Mouse (Mus musculus): Measurements from ENCODE around the gene Foxo3. TPM values are rescaled to one million over a fixed set of nuclear protein-coding genes. Genes with fewer than 3 reads are reported as not detected.
A peak's percentile ranks its signal among the peaks of the same experiment; 100 is the strongest.

Foxo3 gene
- polyA plus RNA-seq, 1 experiment from 2014 or later: 5.0 TPM

GRCm38 (mm10) chr10:42178751-42179150 lies 97.8 kb downstream of the Foxo3 start:
- no peak overlapping the region for H3K9ac ChIP-seq (ENCODE audit: low read depth, low read length)
- WGBS: 89% methylated on average over 11 of the region's 11 CpGs
- no peaks in the 10 kb centered on the region for H3K36me3 ChIP-seq (ENCODE audit: control insufficient read depth, insufficient read depth, low read length)
- H3K4me1 ChIP-seq (replicated peaks; ENCODE audit: control insufficient read depth, insufficient read depth, low read length): no peaks in the 10 kb centered on the region
- H3K27ac ChIP-seq (ENCODE audit: low read depth, low read length): no peak overlapping the region
- ATAC-seq (ENCODE audit: low FRiP score) (no peak), DNase-seq (ENCODE audit: low spot score) (no peak)
- no peak overlapping the region for H3K4me3 ChIP-seq (ENCODE audit: low read depth, low read length)
- no peaks in the 10 kb centered on the region for H3K9me3 ChIP-seq (ENCODE audit: control insufficient read depth, low read length)
- no peak overlapping the region for H3K4me2 ChIP-seq (replicated peaks; ENCODE audit: low read depth, low read length)
- H3K27me3 ChIP-seq (ENCODE audit: control insufficient read depth, insufficient read depth, low read length): no peaks in the 10 kb centered on the region

- DNase-seq (ENCODE audit: low spot score): no peak
- 88% methylated on average over 16 of the region's 16 CpGs for WGBS
- no peak overlapping the region for H3K4me2 ChIP-seq (replicated peaks; ENCODE audit: low read depth, low read length)
- H3K27ac ChIP-seq (ENCODE audit: low read depth, low read length): no peak overlapping the region
- H3K27me3 ChIP-seq (ENCODE audit: control insufficient read depth, insufficient read depth, low read length): no peaks in the 10 kb centered on the region
- no peak overlapping the region for H3K9ac ChIP-seq (ENCODE audit: low read depth, low read length)
- H3K4me1 ChIP-seq (replicated peaks; ENCODE audit: control insufficient read depth, insufficient read depth, low read length): no peaks in the 10 kb centered on the region
- no peak for ATAC-seq (ENCODE audit: low FRiP score)
- no peak overlapping the region for H3K4me3 ChIP-seq (ENCODE audit: low read depth, low read length)
- H3K9me3 ChIP-seq (ENCODE audit: control insufficient read depth, low read length): no peaks in the 10 kb centered on the region
- no peaks in the 10 kb centered on the region for H3K36me3 ChIP-seq (ENCODE audit: control insufficient read depth, insufficient read depth, low read length)
Observed at GRCm38 (mm10) chr10:42177771-42178674, 98.5 kb downstream of the Foxo3 start.

- no peak for DNase-seq (ENCODE audit: low spot score)
- ATAC-seq (ENCODE audit: low FRiP score): no peak
- Histone ChIP-seq H3K4me1 (replicated peaks; ENCODE audit: control insufficient read depth, insufficient read depth, low read length) (no peaks in the 10 kb centered on the region), H3K27ac (ENCODE audit: low read depth, low read length) (no peak overlapping the region), H3K9ac (ENCODE audit: low read depth, low read length) (no peak overlapping the region), H3K9me3 (ENCODE audit: control insufficient read depth, low read length) (no peaks in the 10 kb centered on the region), H3K27me3 (ENCODE audit: control insufficient read depth, insufficient read depth, low read length) (no peaks in the 10 kb centered on the region), H3K36me3 (ENCODE audit: control insufficient read depth, insufficient read depth, low read length) (no peaks in the 10 kb centered on the region), H3K4me3 (ENCODE audit: low read depth, low read length) (no peak overlapping the region), H3K4me2 (replicated peaks; ENCODE audit: low read depth, low read length) (no peak overlapping the region)
- WGBS: 88% methylated on average over 5 of the region's 5 CpGs
Observed at GRCm38 (mm10) chr10:42174283-42174682, 102.3 kb downstream of the Foxo3 start.

- Histone ChIP-seq H3K4me2 (replicated peaks; ENCODE audit: low read depth, low read length) (no peak overlapping the region), H3K4me1 (replicated peaks; ENCODE audit: control insufficient read depth, insufficient read depth, low read length) (no peaks in the 10 kb centered on the region), H3K9me3 (ENCODE audit: control insufficient read depth, low read length) (no peaks in the 10 kb centered on the region), H3K9ac (ENCODE audit: low read depth, low read length) (no peak overlapping the region), H3K36me3 (ENCODE audit: control insufficient read depth, insufficient read depth, low read length) (no peaks in the 10 kb centered on the region), H3K27me3 (ENCODE audit: control insufficient read depth, insufficient read depth, low read length) (no peaks in the 10 kb centered on the region), H3K4me3 (ENCODE audit: low read depth, low read length) (no peak overlapping the region), H3K27ac (ENCODE audit: low read depth, low read length) (no peak overlapping the region)
- DNase-seq (ENCODE audit: low spot score) (no peak), ATAC-seq (ENCODE audit: low FRiP score) (no peak)
- WGBS: 93% methylated on average over 1 of the region's 1 CpGs
Observed at GRCm38 (mm10) chr10:42173839-42174238, 102.7 kb downstream of the Foxo3 start.

- no peak overlapping the region for H3K4me3 ChIP-seq (ENCODE audit: low read depth, low read length)
- DNase-seq (ENCODE audit: low spot score) (no peak), ATAC-seq (ENCODE audit: low FRiP score) (no peak)
- H3K27me3 ChIP-seq (ENCODE audit: control insufficient read depth, insufficient read depth, low read length): no peaks in the 10 kb centered on the region
- no peak overlapping the region for H3K9ac ChIP-seq (ENCODE audit: low read depth, low read length)
- no peaks in the 10 kb centered on the region for H3K9me3 ChIP-seq (ENCODE audit: control insufficient read depth, low read length)
- H3K4me1 ChIP-seq (replicated peaks; ENCODE audit: control insufficient read depth, insufficient read depth, low read length): no peaks in the 10 kb centered on the region
- 18% methylated on average over 5 of the region's 5 CpGs for WGBS
- H3K36me3 ChIP-seq (ENCODE audit: control insufficient read depth, insufficient read depth, low read length): no peaks in the 10 kb centered on the region
- H3K27ac ChIP-seq (ENCODE audit: low read depth, low read length): no peak overlapping the region
- no peak overlapping the region for H3K4me2 ChIP-seq (replicated peaks; ENCODE audit: low read depth, low read length)
Observed at GRCm38 (mm10) chr10:42170889-42171347, 105.6 kb downstream of the Foxo3 start.

GRCm38 (mm10) chr10:42170201-42170600 lies 106.4 kb downstream of the Foxo3 start:
- H3K27ac ChIP-seq (ENCODE audit: low read depth, low read length): no peak overlapping the region
- no peak overlapping the region for H3K9ac ChIP-seq (ENCODE audit: low read depth, low read length)
- 81% methylated on average over 5 of the region's 5 CpGs for WGBS
- no peaks in the 10 kb centered on the region for H3K9me3 ChIP-seq (ENCODE audit: control insufficient read depth, low read length)
- H3K4me1 ChIP-seq (replicated peaks; ENCODE audit: control insufficient read depth, insufficient read depth, low read length): no peaks in the 10 kb centered on the region
- no peaks in the 10 kb centered on the region for H3K36me3 ChIP-seq (ENCODE audit: control insufficient read depth, insufficient read depth, low read length)
- H3K4me3 ChIP-seq (ENCODE audit: low read depth, low read length): no peak overlapping the region
- H3K4me2 ChIP-seq (replicated peaks; ENCODE audit: low read depth, low read length): no peak overlapping the region
- H3K27me3 ChIP-seq (ENCODE audit: control insufficient read depth, insufficient read depth, low read length): no peaks in the 10 kb centered on the region
- DNase-seq (ENCODE audit: low spot score) (no peak), ATAC-seq (ENCODE audit: low FRiP score) (no peak)

- Histone ChIP-seq H3K4me1 (replicated peaks; ENCODE audit: control insufficient read depth, insufficient read depth, low read length) (no peaks in the 10 kb centered on the region), H3K4me2 (replicated peaks; ENCODE audit: low read depth, low read length) (no peak overlapping the region), H3K9me3 (ENCODE audit: control insufficient read depth, low read length) (peaks cover 3% of the 10 kb centered on the region; the same call in 1 of the 2 replicates), H3K9ac (ENCODE audit: low read depth, low read length) (no peak overlapping the region), H3K27ac (ENCODE audit: low read depth, low read length) (no peak overlapping the region), H3K36me3 (ENCODE audit: control insufficient read depth, insufficient read depth, low read length) (no peaks in the 10 kb centered on the region), H3K4me3 (ENCODE audit: low read depth, low read length) (no peak overlapping the region), H3K27me3 (ENCODE audit: control insufficient read depth, insufficient read depth, low read length) (no peaks in the 10 kb centered on the region)
- DNase-seq (ENCODE audit: low spot score) (no peak), ATAC-seq (ENCODE audit: low FRiP score) (no peak)
- 83% methylated on average over 2 of the region's 2 CpGs for WGBS
Observed at GRCm38 (mm10) chr10:42154727-42155126, 121.8 kb downstream of the Foxo3 start.

GRCm38 (mm10) chr10:42152426-42153205 lies 123.9 kb downstream of the Foxo3 start:
- Histone ChIP-seq H3K27me3 (ENCODE audit: control insufficient read depth, insufficient read depth, low read length) (no peaks in the 10 kb centered on the region), H3K27ac (ENCODE audit: low read depth, low read length) (no peak overlapping the region), H3K36me3 (ENCODE audit: control insufficient read depth, insufficient read depth, low read length) (no peaks in the 10 kb centered on the region), H3K9ac (ENCODE audit: low read depth, low read length) (no peak overlapping the region), H3K4me1 (replicated peaks; ENCODE audit: control insufficient read depth, insufficient read depth, low read length) (no peaks in the 10 kb centered on the region), H3K9me3 (ENCODE audit: control insufficient read depth, low read length) (no peaks in the 10 kb centered on the region), H3K4me2 (replicated peaks; ENCODE audit: low read depth, low read length) (no peak overlapping the region), H3K4me3 (ENCODE audit: low read depth, low read length) (no peak overlapping the region)
- DNase-seq (ENCODE audit: low spot score) (peak; percentile 27), ATAC-seq (ENCODE audit: low FRiP score) (no peak)
- 41% methylated on average over 14 of the region's 14 CpGs for WGBS

Measured in hindbrain, embryonic 11.5 days (tissue).